Mouse (Mus musculus) liver, embryonic 14.5 days (tissue): ENCODE data around the gene Psd.

Experiments used
- CTCF ChIP-seq: IDR thresholded peaks from 2 replicates; pipeline ENCODE4 v1.5.1; 2016; ENCODE audit warnings: antibody characterized with exemption, low read depth, control low read depth
- EP300 ChIP-seq: IDR thresholded peaks from 2 replicates; pipeline ENCODE4 v1.6.1; 2016; ENCODE audit warnings: antibody characterized with exemption, low read depth

GRCm38 (mm10) chr19:46362104-46362503 lies 35.1 kb upstream of the Psd start:
- no peak for TF ChIP-seq EP300
- TF ChIP-seq CTCF = no peak
